Mouse (Mus musculus): ENCODE measurements around the gene Gpr137b.
"Not testable (repeated sequence)": the region's sequence is repeated elsewhere in the genome, so short reads cannot be mapped to it uniquely, and the experiment has no call there.

DNA sequence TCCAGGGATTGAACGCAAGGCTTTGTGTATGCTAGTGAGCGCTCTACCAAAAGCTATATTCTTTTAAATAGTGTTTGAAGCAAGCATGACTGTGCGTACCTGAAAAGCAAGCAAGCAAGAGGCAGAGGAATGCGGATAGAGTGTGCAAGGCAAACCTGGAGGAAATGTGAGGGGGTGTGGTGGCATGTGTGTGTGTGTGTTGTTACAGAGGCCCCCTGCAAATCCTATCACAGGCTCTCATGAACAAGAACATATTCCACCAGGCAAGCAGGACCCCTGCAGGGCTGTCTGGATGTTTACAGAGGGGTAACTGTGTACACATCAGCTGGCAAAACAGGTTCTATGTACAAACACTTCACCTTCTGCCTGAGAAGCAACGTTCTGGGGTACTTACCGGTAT lies 19.8 kb downstream of the Gpr137b start:
- TF ChIP-seq CTCF (IDR thresholded peaks at IDR 0.05; ENCODE audit: control insufficient read depth, insufficient read depth, low read length); POLR2A (IDR thresholded peaks at IDR 0.05; ENCODE audit: borderline replicate concordance, control insufficient read depth, low read depth, low read length): not testable (repeated sequence)

Data from bone marrow, adult 2 months (tissue).